Mouse (Mus musculus): Measurements from ENCODE around the gene Gm45717. TPM values are rescaled to one million over a fixed set of nuclear protein-coding genes. Genes with fewer than 3 reads are reported as not detected.

Gene Gm45717
- polyA plus RNA-seq, 1 experiment from 2014 or later: not detected

DNA sequence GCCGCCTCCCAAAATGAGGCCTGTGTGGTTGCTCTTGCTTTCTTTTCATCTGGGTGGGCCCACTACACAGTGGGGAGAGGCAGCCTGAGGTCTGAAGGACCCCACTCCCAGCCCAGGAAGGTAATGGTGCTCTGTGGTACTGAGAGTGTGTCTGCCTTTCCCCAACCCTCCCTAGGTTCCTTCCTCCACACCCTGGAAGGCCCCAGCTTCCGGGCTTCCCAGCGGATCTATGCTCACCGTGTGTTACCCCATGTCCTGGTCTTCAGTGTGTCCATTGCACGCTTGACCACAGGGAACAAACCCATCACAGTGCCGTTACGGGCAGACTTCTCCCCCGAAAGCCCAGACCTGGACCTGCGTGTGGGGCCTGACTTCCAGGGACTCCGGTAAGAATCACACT lies 12.9 kb downstream of the Gm45717 start:
- Histone ChIP-seq H3K36me3 (replicated peaks; ENCODE audit: insufficient read depth, low read length) (peaks cover 18% of the 10 kb centered on the region; the same call in 1 of the 2 replicates), H3K4me2 (ENCODE audit: low read depth, low read length) (peak overlapping the region; percentile 78), H3K27me3 (ENCODE audit: insufficient read depth, low read length) (no peaks in the 10 kb centered on the region), H3K9ac (replicated peaks) (peak overlapping the region; percentile 75), H3K4me3 (ENCODE audit: low read depth, low read length) (no peak overlapping the region), H3K4me1 (ENCODE audit: insufficient read depth) (peaks cover 25% of the 10 kb centered on the region), H3K27ac (ENCODE audit: low read depth) (peak overlapping the region; percentile 97), H3K9me3 (ENCODE audit: low read length) (no peaks in the 10 kb centered on the region)
- WGBS (ENCODE audit: insufficient replicate concordance): 78% methylated on average over 10 of the region's 10 CpGs
- no peak for ATAC-seq
- DNase-seq: no peak
- TF ChIP-seq CTCF (IDR thresholded peaks at IDR 0.05; ENCODE audit: low read depth) (no peak), EP300 (IDR thresholded peaks at IDR 0.05; ENCODE audit: low read depth) (no peak)

DNA sequence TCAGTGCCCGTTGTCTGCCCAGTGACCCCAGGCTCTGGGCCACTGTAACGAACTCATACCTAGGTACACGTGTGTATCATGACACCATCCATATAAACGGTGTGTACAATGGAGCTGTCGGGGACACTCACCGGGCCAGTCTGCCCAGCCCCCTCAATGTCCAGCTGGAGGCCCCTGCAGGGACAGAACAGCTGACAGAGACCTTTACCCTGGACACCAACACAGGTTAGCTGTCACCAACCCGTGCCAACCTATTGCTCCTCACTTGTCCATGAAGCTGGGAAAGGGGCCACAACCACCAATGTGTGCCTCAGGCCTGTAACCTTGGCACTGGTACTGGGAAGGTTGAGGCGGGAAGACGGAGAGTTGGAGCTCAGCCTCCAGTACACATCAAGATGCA lies 13.4 kb downstream of the Gm45717 start:
- 40% methylated on average over 9 of the region's 9 CpGs for WGBS (ENCODE audit: insufficient replicate concordance)
- Histone ChIP-seq H3K4me1 (ENCODE audit: insufficient read depth) (peaks cover 25% of the 10 kb centered on the region), H3K4me2 (ENCODE audit: low read depth, low read length) (peak overlapping the region; percentile 78), H3K27ac (ENCODE audit: low read depth) (peak overlapping the region; percentile 97), H3K9ac (replicated peaks) (peak overlapping the region; percentile 75), H3K27me3 (ENCODE audit: insufficient read depth, low read length) (no peaks in the 10 kb centered on the region), H3K4me3 (ENCODE audit: low read depth, low read length) (peak overlapping the region; percentile 66), H3K36me3 (replicated peaks; ENCODE audit: insufficient read depth, low read length) (peaks cover 15% of the 10 kb centered on the region; the same call in 1 of the 2 replicates), H3K9me3 (ENCODE audit: low read length) (no peaks in the 10 kb centered on the region)
- TF ChIP-seq CTCF (IDR thresholded peaks at IDR 0.05; ENCODE audit: low read depth) (no peak), EP300 (IDR thresholded peaks at IDR 0.05; ENCODE audit: low read depth) (no peak)
- ATAC-seq (peak; percentile 40), DNase-seq (peak; percentile 57)

DNA sequence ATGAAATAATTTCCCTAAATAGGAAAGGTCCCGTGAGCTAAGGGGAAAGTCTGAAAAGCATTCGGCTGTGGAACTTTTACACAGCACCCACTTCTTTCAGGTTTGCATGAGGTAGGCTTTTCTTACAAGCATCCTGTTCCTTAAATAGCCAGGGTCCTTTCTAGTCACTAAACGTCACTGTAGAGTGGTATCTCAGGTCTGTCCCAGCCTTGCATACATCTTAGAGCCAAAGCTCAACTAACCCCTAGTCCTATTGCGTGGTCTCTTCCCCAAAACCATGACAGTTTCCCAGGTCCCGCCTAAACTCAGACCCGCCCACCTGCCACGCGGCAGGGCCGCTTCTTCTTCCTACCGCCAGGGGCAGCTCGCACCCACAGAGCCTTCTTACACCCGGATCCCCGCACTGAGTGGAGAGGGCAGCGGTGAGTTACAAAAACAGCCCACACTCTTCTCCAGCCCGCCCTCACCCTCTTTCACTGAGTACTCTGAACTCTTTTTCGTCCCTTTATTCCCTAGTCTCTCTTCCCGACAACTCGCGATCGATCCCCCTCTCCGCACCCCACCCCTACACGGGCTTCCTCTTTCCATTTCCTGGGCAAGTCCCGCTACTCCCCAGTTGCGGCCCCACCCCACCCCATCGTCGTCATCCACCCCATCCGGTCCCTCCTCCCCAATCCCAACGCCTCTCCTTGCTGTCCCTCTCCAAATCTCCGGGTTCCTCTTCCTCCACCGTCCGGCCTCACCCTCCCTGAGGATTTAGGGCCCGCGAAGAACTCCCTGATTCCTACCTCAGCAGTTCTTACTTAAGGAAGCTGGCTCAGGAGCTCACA lies 14.3 kb downstream of the Gm45717 start, which contains the start of gene Pgghg:
Gene Pgghg (plus strand): TSS at position 170 of the 830 bp plus-strand sequence.
- peak within 1 kb of the TSS; percentile 78 for H3K4me2 ChIP-seq (ENCODE audit: low read depth, low read length)
- H3K4me1 ChIP-seq (ENCODE audit: insufficient read depth): peaks cover 22% of the 10 kb centered on the region
- H3K9ac ChIP-seq (replicated peaks): peak within 1 kb of the TSS; percentile 75
- TF ChIP-seq EP300 (IDR thresholded peaks at IDR 0.05; ENCODE audit: low read depth) (peak; percentile 33; the same call in 1 of the 2 replicates), CTCF (IDR thresholded peaks at IDR 0.05; ENCODE audit: low read depth) (peak; percentile 94)
- H3K27ac ChIP-seq (ENCODE audit: low read depth): peak within 1 kb of the TSS; percentile 97
- WGBS (ENCODE audit: insufficient replicate concordance): under 1% methylated on average over 33 of the region's 33 CpGs
- peak; percentile 92 for DNase-seq
- ATAC-seq: peak; percentile 94
- peak within 1 kb of the TSS; percentile 66 for H3K4me3 ChIP-seq (ENCODE audit: low read depth, low read length)
- no peaks in the 10 kb centered on the region for H3K27me3 ChIP-seq (ENCODE audit: insufficient read depth, low read length)
- peaks cover 15% of the 10 kb centered on the region; the same call in 1 of the 2 replicates for H3K36me3 ChIP-seq (replicated peaks; ENCODE audit: insufficient read depth, low read length)
- no peaks in the 10 kb centered on the region for H3K9me3 ChIP-seq (ENCODE audit: low read length)

DNA sequence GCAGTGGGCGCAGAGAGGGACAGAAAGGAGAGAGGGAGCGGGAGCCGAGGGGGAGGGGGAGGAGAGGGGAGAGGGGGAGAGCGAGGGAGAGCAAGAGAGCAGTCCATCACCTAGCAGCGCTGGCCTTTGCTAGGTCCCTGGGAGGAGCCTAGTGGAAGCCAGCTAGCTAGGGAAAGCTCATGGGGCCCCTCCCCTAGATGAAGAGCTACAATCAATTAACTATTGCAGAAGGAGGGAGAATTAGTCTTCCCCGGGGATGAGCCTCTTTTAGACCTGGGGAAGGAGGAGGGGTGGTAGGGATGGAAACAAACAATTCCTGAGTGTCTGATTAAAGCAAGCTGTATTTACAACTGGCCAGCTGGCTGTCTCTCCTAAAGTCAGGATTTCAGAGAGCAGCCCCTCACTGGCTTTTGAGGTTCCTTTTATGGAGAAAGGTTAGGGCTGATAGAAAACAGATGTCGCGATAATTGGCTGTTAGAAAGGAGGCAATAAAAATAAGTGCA lies 16.0 kb downstream of the Gm45717 start:
- TF ChIP-seq CTCF (IDR thresholded peaks at IDR 0.05; ENCODE audit: low read depth) (no peak), EP300 (IDR thresholded peaks at IDR 0.05; ENCODE audit: low read depth) (no peak)
- ATAC-seq (no peak), DNase-seq (no peak)
- peaks cover 22% of the 10 kb centered on the region for H3K4me1 ChIP-seq (ENCODE audit: insufficient read depth)
- H3K27ac ChIP-seq (ENCODE audit: low read depth): no peak overlapping the region
- H3K36me3 ChIP-seq (replicated peaks; ENCODE audit: insufficient read depth, low read length): no peaks in the 10 kb centered on the region
- H3K4me3 ChIP-seq (ENCODE audit: low read depth, low read length): no peak overlapping the region
- no peaks in the 10 kb centered on the region for H3K27me3 ChIP-seq (ENCODE audit: insufficient read depth, low read length)
- H3K9me3 ChIP-seq (ENCODE audit: low read length): no peaks in the 10 kb centered on the region
- H3K4me2 ChIP-seq (ENCODE audit: low read depth, low read length): no peak overlapping the region
- H3K9ac ChIP-seq (replicated peaks): no peak overlapping the region
- 58% methylated on average over 8 of the region's 8 CpGs for WGBS (ENCODE audit: insufficient replicate concordance)

GRCm38 (mm10) chr7:140938896-140939295 lies 16.8 kb downstream of the Gm45717 start:
- WGBS (ENCODE audit: insufficient replicate concordance): 63% methylated on average over 2 of the region's 2 CpGs
- ATAC-seq (no peak), DNase-seq (no peak)
- no peak overlapping the region for H3K27ac ChIP-seq (ENCODE audit: low read depth)
- H3K4me1 ChIP-seq (ENCODE audit: insufficient read depth): peaks cover 22% of the 10 kb centered on the region
- no peak for TF ChIP-seq CTCF (IDR thresholded peaks at IDR 0.05; ENCODE audit: low read depth)
- TF ChIP-seq EP300 (IDR thresholded peaks at IDR 0.05; ENCODE audit: low read depth): no peak
- H3K4me2 ChIP-seq (ENCODE audit: low read depth, low read length): no peak overlapping the region
- no peaks in the 10 kb centered on the region for H3K9me3 ChIP-seq (ENCODE audit: low read length)
- H3K36me3 ChIP-seq (replicated peaks; ENCODE audit: insufficient read depth, low read length): no peaks in the 10 kb centered on the region
- H3K27me3 ChIP-seq (ENCODE audit: insufficient read depth, low read length): no peaks in the 10 kb centered on the region
- no peak overlapping the region for H3K4me3 ChIP-seq (ENCODE audit: low read depth, low read length)
- H3K9ac ChIP-seq (replicated peaks): no peak overlapping the region

GRCm38 (mm10) chr7:140938436-140938835 lies 17.3 kb downstream of the Gm45717 start:
- no peak for TF ChIP-seq EP300 (IDR thresholded peaks at IDR 0.05; ENCODE audit: low read depth)
- TF ChIP-seq CTCF (IDR thresholded peaks at IDR 0.05; ENCODE audit: low read depth): peak; percentile 61
- Histone ChIP-seq H3K27me3 (ENCODE audit: insufficient read depth, low read length) (no peaks in the 10 kb centered on the region), H3K4me3 (ENCODE audit: low read depth, low read length) (no peak overlapping the region), H3K9me3 (ENCODE audit: low read length) (no peaks in the 10 kb centered on the region), H3K9ac (replicated peaks) (no peak overlapping the region), H3K4me2 (ENCODE audit: low read depth, low read length) (no peak overlapping the region), H3K4me1 (ENCODE audit: insufficient read depth) (peaks cover 22% of the 10 kb centered on the region), H3K27ac (ENCODE audit: low read depth) (no peak overlapping the region), H3K36me3 (replicated peaks; ENCODE audit: insufficient read depth, low read length) (no peaks in the 10 kb centered on the region)
- 48% methylated on average over 3 of the region's 3 CpGs for WGBS (ENCODE audit: insufficient replicate concordance)
- DNase-seq: no peak
- ATAC-seq: no peak

All from liver, postnatal 0 days (tissue).